Mouse (Mus musculus) cortical plate, adult 2 months (tissue): ENCODE data around the gene Prokr1.

ENCODE experiments used
- CTCF ChIP-seq: fragments of 200-500 bp; IDR thresholded peaks from 2 replicates; pipeline ENCODE4 v1.5.1; 2011; ENCODE audit warnings: mild to moderate bottlenecking, control low read depth, low read length; ENCODE audit not compliant: insufficient read depth; ENCODE audit errors: extremely low read depth
- POLR2A ChIP-seq: fragments of 200-500 bp; IDR thresholded peaks from 2 replicates; pipeline ENCODE4 v1.6.1; 2011; ENCODE audit warnings: mild to moderate bottlenecking, low read length, control low read depth; ENCODE audit not compliant: insufficient read depth; ENCODE audit errors: extremely low read depth

GRCm38 (mm10) chr6:87564356-87564755 is 26.2 kb downstream of the Prokr1 start:
- TF ChIP-seq POLR2A: no peak
- no peak for TF ChIP-seq CTCF
